Mouse (Mus musculus) layer of hippocampus, adult 2 months (tissue): ENCODE measurements around the gene Ubr2. TPM values are rescaled to one million over a fixed set of nuclear protein-coding genes. Genes with fewer than 3 reads are reported as not detected.

Experiments
- DNase-seq, 2 experiments: peaks; one replicate each; pipeline ENCODE4 v3.0.0; 2022; ENCODE audit warnings: low spot score in 2 of 2
- H3K27ac ChIP-seq: fragments of 200-600 bp; 2 replicates; pipeline ENCODE4 v1.8.1; 2022
- H3K4me3 ChIP-seq: fragments of 200-600 bp; 2 replicates; pipeline ENCODE4 v1.8.1; 2022; ENCODE audit warnings: mild to moderate bottlenecking
- CTCF ChIP-seq: fragments of 200-600 bp; conservative IDR thresholded peaks from 2 replicates; pipeline ENCODE4 v1.8.1; 2022; ENCODE audit warnings: antibody characterized with exemption, mild to moderate bottlenecking, moderate library complexity
- total RNA-seq, 2 experiments: library from RNA; stranded (reverse); gene quantifications; 2 replicates each; pipeline ENCODE4 v1.2.3; 2021

Ubr2 gene
- total RNA-seq, 2 experiments from 2014 or later: 61.0 to 63.7 TPM

DNA sequence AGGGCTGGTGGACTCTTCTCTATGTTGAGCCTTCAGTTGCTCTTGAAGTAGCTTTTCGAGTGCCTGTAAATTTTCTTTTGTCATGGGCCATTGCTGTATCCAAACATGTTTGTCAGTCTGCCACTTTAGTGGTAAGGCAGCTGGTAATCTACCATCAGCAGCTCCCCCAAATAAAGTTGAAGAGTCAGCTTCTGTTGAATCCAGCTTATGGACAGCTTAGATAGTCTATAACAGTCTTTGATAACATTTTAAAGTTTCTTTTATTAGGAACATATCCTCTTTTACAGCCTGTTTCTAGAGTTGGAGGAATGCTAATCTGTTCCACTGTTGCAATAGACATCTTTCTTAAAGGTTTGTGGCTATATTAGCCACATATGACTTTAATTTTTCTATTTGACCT, 13.0 kb upstream of the Ubr2 start:
- DNase-seq: no peak
- Histone ChIP-seq H3K27ac (no peak overlapping the region), H3K4me3 (no peak overlapping the region)
- TF ChIP-seq CTCF: no peak

GRCm38 (mm10) chr17:47012896-47013295, 2.5 kb upstream of the Ubr2 start:
- H3K27ac ChIP-seq: no peak overlapping the region
- TF ChIP-seq CTCF: no peak
- H3K4me3 ChIP-seq: no peak overlapping the region
- DNase-seq: no peak

DNA sequence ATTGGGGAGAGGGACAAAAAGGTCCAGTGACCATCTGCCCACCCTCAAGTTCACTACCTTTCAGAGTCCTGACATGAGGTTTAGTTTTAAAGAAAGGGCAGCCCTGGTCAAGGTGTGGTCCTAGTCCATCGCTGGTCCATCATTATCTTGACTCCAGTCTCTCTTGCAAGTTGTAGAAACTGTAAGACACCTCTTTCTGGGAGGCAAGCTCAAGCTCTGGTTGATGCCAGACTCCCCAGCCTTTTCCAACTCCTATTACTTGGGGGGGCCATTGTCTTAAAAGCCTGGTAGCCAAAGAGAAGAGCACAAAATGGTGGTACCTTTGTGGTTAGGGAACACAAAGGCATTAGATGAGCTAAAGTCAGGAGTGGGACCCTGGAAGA, 1.3 kb upstream of the Ubr2 start:
- Histone ChIP-seq H3K4me3 (no peak overlapping the region), H3K27ac (no peak overlapping the region)
- no peak for DNase-seq
- TF ChIP-seq CTCF: no peak

GRCm38 (mm10) chr17:47010722-47011660, 635 bp upstream of the Ubr2 start:
- peak; percentile 61 for DNase-seq
- Histone ChIP-seq H3K27ac (peak overlapping the region; percentile 97), H3K4me3 (peak overlapping the region; percentile 96)
- no peak for TF ChIP-seq CTCF

- DNase-seq: no peak
- no peak for TF ChIP-seq CTCF
- Histone ChIP-seq H3K27ac (peak overlapping the region; percentile 97), H3K4me3 (peak overlapping the region; percentile 96)
Observed at GRCm38 (mm10) chr17:47009546-47009897, 834 bp downstream of the Ubr2 start.

DNA sequence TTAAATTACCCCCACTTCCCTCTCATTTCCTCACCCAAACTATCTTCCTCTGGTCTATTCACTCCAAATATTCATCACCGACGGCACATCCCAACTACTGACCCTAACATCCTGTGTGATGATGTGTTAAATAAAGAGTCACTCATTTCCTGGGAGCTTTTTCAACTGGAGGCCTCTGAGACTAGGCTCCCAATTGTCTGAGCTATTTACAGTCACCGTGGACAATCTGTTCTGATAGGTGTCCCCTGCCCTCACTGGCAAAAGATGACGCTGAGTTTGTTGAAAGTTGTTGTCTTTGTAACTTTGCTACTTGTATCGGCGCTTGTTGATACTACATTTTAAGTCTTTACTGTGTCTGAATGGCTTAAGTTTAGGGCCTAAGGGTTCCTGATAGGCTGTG, 1.3 kb downstream of the Ubr2 start:
- no peak for TF ChIP-seq CTCF
- DNase-seq: no peak
- peak overlapping the region; percentile 96 for H3K4me3 ChIP-seq
- peak overlapping the region; percentile 97 for H3K27ac ChIP-seq

DNA sequence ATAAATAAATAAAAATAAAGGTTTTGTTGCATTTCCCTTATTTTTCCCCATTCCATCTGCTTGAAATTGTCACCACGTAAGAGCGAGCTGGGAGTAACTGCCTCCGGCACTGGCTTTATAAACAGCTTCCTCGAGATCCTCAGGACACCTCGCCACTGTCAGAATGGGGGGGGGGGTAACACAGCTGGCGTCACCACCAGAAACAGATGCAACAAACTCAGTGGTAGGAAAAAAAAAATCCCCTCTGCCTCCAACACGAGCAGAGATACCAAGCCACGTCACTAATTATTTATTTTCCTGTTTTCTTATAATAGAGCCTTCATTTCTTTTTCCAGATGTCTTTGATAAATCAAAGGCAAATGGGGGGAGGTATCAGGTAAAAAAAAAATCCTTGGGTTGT, 1.9 kb downstream of the Ubr2 start:
- Histone ChIP-seq H3K4me3 (peak overlapping the region; percentile 96), H3K27ac (peak overlapping the region; percentile 97; the same call in 1 of the 2 replicates)
- no peak for DNase-seq
- TF ChIP-seq CTCF: no peak

- no peak for TF ChIP-seq CTCF
- peak overlapping the region; percentile 36 for H3K27ac ChIP-seq
- no peak for DNase-seq
- no peak overlapping the region for H3K4me3 ChIP-seq
Observed at GRCm38 (mm10) chr17:47006741-47007140, 3.6 kb downstream of the Ubr2 start.

GRCm38 (mm10) chr17:47005741-47006405, 4.5 kb downstream of the Ubr2 start:
- DNase-seq: no peak
- peak overlapping the region; percentile 36 for H3K27ac ChIP-seq
- 0 out of 2 replicates have a peak, but pooled peaks have one; percentile 30 for TF ChIP-seq CTCF

GRCm38 (mm10) chr17:47003305-47003704, 7.1 kb downstream of the Ubr2 start:
- DNase-seq: no peak
- H3K27ac ChIP-seq: no peak overlapping the region
- no peak for TF ChIP-seq CTCF
- H3K4me3 ChIP-seq: no peak overlapping the region

More at GRCm38 (mm10) chr17:47005741-47006405, 4.5 kb downstream of the Ubr2 start:
- H3K4me3 ChIP-seq: no peak overlapping the region; the same call in 1 of the 2 replicates

GRCm38 (mm10) chr17:47002401-47002800, 8.0 kb downstream of the Ubr2 start:
- no peak for TF ChIP-seq CTCF
- no peak overlapping the region for H3K27ac ChIP-seq
- DNase-seq: no peak
- no peak overlapping the region for H3K4me3 ChIP-seq

DNA sequence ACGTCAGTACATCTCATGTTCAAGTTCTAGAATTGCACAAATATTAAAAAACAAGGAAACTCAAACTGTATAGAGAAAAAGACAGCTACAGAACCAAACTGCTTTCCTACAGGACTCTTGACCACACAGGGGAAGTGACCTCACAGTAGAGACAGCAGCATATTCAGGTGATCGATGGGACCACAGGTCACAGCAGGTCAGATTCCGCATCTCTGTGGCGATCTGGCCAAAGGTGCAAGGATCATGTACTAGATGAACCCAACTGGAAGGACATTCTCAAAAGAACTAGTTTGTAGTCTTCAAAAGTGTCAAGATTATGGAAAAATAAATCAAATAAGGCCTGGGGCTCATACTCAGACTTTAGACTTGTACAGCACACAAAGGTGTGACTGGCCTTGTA, 11.5 kb downstream of the Ubr2 start:
- Histone ChIP-seq H3K27ac (no peak overlapping the region), H3K4me3 (no peak overlapping the region)
- no peak for TF ChIP-seq CTCF
- DNase-seq: no peak

GRCm38 (mm10) chr17:46996484-46996883, 13.9 kb downstream of the Ubr2 start:
- H3K27ac ChIP-seq: peak overlapping the region; percentile 11; the same call in 1 of the 2 replicates
- no peak for DNase-seq
- H3K4me3 ChIP-seq: no peak overlapping the region
- no peak for TF ChIP-seq CTCF
